Mouse (Mus musculus) lung, postnatal 14 days (tissue): ENCODE measurements at regions not wholly inside any gene's neighbourhood (a gene's known extent, or its start where the extent isn't known, plus 50 kb on each side); places are given as distances from the start of the nearest gene placed in this dataset.

Experiments used
- DNase-seq: peaks from one replicate; pipeline ENCODE4 v3.0.0; 2021

DNA sequence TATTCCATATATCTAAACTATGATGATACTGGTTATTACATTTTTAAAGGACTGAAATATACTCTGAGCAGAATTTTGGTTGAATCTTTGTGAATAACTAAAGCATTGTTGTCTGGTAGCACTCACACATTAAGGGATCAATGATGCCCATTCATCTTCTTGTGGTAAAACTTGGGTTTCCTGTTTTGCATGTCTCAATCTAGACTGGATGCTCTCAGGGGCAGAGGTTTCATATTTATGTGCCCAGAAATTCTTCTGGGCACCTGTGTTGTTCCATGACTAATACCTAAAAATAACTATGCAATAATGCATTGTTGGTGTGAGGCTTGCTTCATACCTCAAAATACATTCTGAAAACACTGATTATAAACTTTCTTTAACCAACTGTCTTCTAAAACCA, 2472.7 kb upstream of the Gm7489 start:
- no peak for DNase-seq

DNA sequence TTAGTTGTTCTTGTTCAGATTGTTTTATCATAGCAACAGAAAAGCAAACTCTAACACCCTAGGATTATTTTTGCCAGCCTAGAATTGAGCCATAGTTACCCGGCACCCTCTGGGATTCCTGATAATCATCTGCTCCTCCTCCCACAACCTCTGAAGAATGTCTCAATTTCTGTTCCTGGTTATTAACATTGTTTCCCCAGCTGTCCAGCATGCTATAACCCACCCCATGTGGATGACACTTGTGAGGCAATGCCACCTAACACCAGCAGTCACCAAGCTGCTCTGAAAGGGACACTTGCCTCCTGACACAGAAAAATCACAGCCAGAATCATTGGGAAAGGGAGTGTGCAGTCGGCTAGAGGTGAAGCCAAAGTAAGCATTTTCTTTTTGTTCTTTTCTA, 2442.1 kb upstream of the Gm7489 start:
- no peak for DNase-seq

DNA sequence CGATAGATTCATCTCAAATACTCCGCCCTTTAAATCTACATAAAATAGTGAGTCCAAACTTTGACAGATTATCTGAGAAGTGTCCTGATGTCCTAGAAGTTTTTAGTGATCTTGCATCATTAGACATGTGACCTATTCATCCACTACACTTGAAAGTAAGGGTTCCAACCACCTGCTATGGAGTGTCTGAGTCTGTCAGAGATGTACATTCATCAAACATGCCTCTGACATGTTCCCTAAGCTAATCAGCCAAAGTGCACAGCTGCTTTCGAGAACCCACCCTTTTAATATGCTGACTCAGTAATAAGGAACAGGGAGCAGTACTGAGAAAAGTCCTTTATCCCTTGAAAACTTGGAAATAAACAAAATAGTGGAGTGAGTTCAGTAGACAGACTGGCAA, 2414.8 kb upstream of the Gm7489 start:
- DNase-seq: no peak

DNA sequence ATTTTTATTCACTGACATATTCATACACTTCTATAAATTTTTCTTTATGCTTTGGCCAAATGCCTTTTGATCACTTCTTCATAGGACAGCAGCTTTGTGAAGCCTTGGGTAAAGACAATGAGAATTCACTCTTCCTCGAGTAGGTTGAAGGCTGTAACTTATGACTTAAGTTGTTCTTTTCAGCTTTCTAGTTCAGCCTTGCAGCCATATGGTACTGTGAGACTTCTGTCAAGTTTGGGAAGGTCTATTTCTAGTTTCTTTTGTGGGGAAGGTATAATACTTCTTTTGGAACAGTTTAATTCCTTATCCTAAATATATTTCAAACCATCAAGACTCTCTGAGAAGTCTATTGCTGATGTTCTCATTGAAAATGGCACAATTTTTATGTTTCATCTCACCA, 2413.6 kb upstream of the Gm7489 start:
- DNase-seq: no peak

DNA sequence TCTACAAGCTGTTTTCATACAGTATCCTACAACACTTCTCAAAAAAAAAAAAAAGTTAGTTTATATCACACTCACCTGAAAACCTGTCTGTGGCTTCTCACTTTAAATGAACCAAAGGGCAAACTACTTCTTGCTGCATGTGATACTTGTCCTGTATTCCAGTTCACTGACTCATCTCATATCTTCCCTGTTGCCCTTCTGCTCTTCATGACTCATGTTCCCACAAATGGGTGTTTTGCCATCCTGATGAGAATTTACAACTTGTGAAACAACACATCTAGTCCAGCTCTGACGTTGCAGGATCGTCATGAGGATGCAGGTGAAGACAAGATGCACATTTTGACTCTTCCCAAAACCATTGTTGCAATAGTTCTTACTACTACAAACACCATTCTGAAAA, 2412.7 kb upstream of the Gm7489 start:
- DNase-seq: no peak

DNA sequence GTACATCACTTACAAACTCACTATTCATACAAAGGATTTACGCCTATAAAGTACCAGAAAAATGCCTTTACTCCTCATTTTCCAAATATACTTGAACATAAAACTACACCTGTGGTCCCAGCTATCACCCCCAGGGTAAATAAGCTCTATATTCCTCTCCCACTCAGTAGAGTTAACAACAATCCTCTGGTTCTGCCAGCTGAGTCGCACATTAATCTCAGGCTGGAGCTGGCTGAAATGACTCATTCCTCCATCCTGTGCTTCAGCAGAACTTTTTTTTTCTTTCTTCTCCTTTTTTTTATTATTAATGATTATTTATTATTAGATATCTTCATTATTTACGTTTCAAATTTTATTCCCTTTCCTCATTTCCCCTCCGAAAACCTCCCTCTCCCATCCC, 2402.8 kb upstream of the Gm7489 start:
- no peak for DNase-seq

DNA sequence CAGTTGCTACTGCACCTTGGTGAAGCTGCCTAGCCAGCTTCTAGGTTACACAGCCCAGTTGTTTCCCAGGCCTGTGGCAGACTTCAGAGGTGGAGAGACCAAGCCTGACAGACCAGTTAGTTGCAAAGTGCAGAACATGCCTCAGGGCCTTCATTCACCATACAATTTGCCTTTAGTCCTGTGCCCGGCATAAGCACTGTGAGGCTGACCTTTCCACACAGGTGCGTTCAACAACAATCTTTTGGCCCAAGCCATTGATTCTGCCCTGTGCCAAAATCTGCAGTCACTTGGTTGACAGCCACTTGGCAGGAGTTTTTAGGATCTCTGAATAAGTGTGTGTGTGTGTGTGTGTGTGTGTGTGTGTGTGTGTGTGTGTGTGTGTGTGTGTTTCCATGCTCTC, 2400.5 kb upstream of the Gm7489 start:
- no peak for DNase-seq

DNA sequence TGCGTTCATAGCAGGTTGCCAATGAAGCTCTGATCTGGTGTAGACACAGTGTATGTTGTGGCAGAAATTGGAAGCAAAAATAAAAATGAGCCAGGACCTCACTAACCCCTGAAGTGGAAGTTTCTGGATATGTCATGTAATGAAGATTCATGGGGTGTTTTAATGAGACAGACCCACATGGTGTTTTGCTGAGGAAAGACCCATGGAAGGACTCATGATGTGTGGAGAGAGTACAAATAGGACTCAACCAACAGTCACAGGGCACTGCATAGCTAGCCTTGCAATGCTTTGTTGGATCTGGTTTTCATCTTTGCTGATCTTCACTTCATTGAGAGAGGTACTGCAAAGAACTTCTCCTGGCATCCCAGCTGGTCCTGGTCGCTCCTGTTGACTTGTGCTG, 2399.2 kb upstream of the Gm7489 start:
- DNase-seq: no peak

DNA sequence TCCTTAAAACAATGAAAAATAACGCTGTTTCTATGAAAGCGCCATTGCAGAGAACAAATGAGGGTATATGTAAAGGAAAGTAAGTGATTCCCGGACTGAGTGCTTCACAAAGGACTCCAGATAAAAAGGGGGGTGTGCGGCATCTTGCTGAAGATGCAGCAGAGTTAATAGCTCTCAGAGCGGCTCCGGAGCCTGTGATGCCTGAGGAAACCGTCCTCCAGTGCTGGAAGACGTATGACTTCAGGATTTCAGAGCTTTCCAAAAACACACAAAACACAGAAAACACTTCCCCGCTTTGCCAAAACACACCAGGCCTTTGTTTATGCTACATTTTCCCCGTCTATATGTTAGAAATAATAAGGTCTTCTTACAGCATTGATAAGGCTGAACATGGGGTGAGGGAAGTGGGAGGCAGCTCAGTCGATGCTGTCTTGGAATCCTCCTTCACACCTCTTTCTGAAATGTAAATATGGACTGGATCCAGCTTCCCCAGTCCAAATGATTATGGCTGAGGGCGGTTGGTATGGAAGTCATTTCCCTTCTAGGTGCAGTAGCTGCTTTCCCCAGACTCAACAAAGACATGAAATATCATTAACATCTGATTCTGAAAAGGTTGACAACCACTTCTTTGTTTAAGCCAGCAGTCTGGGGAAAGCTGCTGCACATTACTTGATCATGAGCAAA, 2382.5 kb upstream of the Gm7489 start:
- no peak for DNase-seq

DNA sequence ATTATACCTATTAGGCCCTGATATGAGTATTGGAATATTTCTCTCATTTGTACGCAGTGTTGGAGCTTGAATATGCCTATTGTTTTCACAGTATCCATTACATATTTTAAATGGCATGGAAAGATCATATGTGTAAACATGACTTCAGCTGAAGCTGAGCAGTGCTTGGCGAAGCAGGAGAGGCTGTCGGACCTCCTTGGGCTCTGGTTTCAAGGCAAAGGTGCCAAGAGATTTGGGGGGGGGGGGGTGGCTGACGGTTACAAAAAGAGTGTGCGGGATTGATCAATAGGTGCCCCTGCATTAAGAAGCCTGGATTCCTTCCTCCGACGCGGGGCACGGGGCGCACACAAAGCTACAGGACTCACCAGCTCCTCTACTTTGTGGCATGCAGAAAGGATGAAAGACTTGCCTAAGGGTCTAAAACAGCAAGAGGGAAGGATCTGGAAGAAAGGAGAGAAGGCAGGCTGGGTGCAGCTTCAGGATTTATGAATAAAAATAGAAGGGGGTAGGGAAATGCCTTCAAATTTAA, 2381.9 kb upstream of the Gm7489 start:
- DNase-seq: no peak

DNA sequence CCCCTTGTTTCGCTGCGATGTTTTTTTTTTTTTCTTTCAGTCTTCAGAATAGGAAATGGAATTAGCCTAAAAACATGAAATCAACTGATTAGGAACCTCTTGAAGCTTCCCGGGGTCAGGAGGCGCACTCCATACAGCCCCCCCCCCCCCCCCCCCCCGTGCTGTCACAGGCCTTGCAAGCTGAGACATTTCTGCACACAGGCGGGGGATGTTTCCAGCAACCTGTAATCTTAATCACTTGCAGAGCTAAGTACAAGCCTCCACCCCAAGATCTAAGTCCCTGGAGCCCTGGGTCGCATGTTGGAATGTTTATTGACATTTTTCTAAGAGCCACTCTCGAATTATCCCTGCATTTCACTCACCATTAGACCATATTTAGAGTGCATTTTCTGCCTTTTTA, 2381.4 kb upstream of the Gm7489 start:
- DNase-seq: no peak

DNA sequence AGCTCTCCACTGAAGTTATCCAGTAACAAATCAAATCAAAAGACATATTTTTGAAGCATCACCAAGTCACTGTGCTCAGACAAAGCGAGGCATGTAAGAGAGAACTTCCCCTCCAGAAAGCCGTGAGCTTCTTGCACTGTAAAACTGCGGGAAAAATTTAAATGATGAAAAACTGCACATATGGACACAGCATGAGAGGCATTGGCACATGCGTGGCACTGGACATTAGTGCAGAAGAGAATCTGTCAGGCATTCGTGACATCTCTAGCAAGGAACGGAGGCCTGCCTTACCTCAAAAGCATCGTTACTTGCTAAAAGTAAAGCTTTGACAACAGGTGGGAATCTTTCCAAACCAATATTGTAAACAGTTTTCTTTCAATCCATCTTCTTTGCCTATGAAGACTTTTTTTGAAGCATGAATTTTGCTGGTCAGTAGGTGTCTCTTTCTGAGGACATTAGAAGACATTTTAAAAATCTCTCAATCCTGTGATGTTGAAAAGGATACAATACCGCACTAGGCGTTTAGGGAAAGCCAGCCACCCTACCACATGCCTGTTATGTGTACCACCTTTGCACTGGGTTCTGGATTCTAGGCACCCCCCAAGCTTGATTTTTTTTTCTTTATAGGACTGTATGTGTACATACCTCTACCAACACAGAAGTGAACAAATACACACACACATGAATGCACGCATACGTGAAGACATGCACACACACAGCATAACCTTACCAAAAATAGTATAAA, 2380.5 kb upstream of the Gm7489 start:
- no peak for DNase-seq

DNA sequence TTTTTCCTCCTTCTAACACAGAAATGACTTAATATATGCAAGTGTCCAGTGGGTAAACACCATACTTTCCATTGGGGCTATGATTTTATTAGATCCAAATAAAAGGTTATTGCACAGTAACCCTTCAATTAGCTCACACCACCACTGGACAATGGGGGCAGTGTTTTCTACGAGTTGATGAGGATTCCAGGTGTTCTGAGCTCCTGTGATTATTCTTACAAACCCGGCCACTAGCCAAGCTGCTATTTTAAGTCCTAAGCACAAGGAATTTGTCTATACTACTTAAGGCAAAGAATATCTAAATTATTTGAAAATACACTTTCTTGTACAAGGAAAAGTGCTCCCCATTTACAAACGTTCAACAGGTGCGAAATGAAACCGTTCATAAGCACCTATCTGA, 2379.9 kb upstream of the Gm7489 start:
- no peak for DNase-seq

DNA sequence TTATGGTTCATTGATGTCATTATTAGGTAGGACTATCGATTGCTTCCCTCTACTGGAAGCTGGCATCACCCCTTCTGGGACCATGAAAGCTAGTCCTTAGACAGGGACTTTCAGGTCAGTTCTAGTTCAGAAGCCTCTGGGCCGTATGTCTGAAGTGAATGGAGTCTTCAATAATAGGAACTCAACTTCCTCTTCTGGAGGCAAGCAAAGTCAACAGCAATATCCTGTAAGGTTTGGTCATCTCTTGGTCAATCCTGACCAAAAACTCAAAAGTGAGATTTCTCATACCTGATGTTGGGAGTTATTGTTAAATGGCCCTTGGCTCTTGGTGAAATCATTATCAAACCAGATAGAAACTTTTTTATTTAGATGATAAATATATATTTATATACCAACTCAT, 2377.6 kb upstream of the Gm7489 start:
- DNase-seq: no peak

DNA sequence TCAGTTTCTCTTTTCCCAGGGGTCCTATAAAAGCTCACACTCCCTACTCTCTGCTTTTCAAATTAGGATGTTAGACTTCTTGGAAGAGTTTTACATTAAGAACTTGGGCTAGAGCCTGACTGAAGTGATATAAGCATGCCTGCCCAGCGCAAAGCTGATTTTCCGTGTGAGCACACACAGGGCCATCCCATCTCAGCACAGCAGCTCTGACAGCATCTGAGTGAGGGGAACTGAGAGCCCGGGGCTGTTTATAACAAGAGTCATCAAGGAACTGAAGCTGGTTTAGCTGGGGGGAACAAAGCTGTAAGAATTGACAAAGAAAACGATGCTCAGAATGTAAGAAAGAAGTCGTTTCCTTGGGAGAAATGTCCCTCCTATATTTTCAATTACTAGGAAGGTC, 2373.4 kb upstream of the Gm7489 start:
- no peak for DNase-seq

DNA sequence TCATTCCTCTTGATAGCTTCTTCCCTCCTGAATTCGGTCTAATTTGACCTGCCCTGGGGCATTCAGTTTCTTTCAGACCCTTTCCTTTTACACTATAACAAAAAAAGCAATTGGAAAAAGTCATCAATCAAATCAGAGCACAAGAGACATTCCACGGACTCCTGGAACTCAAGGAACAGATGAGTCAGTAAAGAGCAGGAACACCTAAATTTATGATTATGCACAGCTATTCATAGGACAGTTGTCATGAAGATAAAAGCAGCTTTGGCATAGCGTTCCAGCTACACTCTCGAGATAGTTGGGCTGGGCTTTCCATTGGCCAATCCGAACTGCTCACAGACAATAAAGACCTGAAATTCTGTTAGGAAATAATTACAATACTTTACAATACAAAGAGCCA, 2348.4 kb upstream of the Gm7489 start:
- DNase-seq: no peak

DNA sequence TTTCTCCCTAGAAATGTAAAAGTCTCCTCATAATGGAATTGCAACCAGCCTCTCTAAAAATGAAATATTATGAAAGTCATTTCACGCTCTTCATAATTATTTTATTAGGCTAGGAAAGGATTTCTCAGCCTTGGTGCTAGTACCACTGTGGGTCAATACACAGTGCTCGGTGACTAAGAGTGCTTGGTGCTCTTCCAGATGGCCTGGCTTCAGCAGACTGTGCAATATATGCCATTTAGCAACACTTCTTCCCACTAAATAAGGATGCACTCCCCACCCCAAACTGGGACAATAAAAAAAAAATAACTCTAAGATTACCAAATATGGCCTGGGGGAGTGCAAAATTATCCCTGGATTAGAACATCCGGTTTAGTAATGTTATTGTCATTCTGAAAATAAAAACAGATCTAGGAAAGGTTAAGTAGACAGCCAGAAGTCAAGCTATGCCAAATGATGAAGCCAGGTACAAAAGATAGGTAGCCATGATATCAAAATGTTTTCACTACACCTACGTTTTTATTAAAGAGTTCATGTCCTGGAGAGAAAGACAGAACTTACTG, 2333.4 kb upstream of the Gm7489 start:
- DNase-seq: no peak

DNA sequence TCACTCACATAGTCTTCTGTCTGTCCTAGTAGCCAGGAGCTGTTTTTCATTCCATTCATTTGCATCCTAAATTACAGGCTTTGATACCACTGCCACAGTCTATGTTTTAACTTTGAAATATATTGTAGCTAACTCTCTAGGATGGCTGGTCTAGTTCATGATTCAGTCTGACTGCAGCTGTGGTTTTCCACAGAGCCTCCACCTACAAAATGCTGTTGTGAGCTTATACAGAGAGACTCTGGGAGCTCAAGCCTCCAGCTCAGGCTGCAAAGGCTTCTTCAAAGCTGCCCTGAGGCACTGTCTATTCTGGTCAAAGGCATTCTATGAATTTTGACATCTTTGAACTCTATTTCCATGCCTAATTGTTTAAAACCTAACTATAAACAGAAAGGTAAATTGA, 2326.5 kb upstream of the Gm7489 start:
- no peak for DNase-seq

DNA sequence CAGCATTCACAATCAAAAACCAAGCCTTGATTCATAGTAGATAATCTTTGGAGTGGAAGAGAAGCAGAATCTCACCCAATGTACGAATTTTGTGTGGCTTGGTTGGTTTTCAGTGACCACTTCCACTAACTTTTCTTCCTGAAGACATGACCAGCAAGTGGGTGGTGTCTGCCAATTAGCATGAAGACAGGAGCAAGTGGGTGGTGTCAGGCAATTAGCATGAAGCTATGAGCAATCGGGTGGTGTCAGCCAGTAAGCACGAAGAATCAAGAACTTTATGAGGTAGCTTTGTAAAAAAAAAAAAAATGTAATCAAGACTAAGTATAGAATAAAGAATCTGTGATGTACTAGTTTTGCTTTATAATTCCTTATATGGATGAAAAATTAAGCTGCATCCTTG, 2319.2 kb upstream of the Gm7489 start:
- DNase-seq: no peak

DNA sequence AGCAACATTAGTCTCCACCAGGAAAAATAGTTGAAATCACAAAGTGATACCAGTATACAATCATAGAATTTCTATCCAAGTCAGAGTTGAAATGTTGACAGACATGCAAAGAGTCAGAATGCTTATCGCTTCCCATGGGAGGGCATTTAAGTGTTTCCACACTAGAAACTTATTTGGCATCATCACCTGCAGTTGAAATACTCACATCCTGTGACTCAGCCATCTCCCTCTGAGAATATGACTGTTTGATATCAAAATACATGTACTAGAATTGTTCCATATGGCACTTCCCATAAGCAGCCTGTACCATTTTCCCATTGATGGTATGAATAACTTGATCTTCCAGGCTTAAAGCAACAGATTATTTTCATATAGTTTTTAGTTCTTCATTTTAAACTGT, 2314.1 kb upstream of the Gm7489 start:
- no peak for DNase-seq

DNA sequence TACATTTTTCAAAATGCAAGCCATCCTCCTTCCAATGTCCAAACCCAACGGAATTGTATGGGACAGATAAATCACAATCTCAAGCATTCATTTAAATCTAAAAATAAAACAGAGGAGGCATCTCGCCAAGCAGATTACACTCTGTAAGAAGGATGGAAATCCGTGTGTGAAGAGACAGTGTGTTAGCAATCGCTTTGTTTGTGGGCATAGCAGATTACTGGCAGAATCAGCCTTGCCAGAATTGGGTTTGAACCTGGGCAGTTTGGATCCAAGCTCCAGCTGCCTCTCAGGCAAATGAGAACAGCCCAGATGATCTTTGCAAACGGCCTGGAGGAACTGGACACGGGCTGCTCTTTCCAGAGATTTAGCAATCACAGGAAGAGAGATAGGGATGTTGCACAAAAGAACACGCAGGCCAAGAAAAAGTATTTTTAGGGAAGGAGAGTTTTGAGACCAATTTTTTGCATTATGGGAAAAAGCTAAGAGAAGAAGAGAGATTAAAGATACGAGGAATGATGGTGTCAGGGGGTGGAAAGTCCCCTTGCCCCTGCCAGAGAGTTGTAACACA, 2310.1 kb upstream of the Gm7489 start:
- DNase-seq: peak; percentile 8

DNA sequence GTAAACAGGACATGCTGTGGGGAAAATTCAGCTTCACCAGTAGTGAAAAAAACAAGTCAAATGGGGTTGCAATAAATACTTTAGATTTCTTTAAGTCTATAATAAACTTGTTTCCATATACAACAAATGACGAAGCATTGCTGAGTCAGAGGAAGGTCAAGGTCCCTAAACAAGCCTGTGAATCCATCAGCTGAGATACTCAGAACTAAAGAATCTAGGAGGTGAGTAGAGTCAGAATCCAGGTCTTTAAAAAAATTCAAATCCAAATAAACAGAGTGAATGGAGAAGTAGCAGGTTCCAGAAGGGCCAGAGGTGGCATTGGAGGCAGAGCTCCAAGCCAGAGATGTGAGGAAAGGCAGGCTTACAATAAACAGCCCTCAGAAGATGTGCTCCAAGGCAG, 2301.1 kb upstream of the Gm7489 start:
- DNase-seq: no peak

DNA sequence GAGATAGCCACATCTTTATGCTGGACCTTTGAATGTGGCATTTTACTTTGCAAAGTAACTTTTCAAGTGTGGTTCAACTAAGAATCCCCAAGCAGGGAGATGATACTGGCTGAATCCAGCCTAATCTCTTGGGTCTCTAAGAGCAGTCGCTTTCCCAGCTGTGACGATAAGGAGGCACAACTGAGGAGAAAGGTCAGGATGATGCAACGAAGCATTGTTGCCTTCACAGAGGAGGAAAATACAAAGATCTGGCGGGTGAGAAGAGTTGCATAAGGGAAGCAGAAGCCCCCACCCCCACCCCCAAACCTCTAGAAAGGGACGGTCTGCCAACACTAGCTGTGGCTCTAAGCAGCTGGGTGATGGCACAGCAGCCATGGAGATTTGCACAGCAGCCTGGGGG, 2298.6 kb upstream of the Gm7489 start:
- no peak for DNase-seq
